Mouse (Mus musculus): ENCODE measurements around the gene B9d2.

Gene B9d2

DNA sequence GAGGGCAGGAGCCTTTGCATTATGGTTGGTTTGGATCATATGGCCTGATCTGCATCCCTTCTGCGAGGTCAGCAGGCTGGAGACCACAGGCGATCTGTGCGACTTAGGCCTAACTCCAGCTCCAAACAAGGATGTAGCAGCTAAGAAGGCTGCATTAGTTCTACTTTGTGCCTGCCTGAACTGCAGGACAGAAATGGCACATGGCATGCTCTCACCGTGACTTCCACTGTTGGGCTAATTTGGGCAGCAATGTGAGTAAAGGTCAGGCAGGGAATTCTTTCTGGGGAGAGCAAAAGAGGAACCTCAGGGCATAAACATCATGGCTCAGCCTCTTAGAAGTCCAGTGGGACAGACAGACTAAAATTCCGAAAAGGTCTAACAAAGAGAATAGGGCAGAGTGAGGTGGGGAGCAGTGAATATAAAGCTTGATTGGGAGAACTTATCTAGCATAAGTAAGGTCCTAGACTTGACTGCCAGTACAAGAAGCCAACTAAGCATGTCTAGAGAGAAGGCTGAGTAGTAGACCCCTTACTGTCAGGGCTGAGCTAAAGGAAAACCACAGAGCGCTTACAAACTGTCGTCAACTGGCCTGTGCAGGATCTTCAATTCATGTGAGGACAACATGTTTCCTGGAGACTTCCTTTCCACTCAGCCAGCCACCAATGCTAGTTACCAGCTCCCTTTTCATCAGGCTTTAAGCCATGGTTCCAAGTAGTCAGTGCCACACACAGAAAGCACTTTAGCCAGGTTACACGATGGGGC, 50.9 kb downstream of the B9d2 start:
- peak; percentile 88 for DNase-seq (ENCODE audit: low read depth)

DNA sequence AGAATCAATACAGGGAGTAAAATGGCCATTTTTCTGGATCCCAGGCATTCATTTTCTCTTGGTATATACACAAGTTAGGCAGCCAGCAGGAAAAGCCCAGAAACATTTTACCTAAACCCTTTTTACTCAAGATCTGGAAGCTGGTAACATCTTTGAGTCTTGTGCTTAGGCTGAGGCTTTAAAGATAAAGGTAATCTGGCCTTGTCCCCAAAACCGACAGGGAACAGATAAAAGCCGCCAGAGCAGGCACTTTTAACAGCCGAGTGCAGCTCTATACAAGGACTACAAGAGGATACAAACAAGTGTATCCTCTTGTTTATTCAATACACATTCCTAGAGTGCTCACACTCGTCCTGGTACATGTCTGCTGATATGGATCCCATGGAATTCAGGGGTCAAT, 54.4 kb downstream of the B9d2 start:
- no peak for DNase-seq (ENCODE audit: low read depth)

All from 416B (cell line).